Mouse (Mus musculus) bone marrow macrophage, adult 2 months (primary cell): Measurements from ENCODE around the gene Coro7.

Experiments used
- CTCF ChIP-seq: IDR thresholded peaks from 2 replicates; pipeline ENCODE4 v1.5.1; 2012; ENCODE audit warnings: low read depth, mild to moderate bottlenecking, low read length, moderate library complexity
- POLR2A ChIP-seq: IDR thresholded peaks from 2 replicates; pipeline ENCODE4 v1.6.1; 2012; ENCODE audit warnings: mild to moderate bottlenecking, low read depth, low read length, borderline replicate concordance

GRCm38 (mm10) chr16:4608532-4609059 is 71.0 kb downstream of the Coro7 start:
- no peak for TF ChIP-seq CTCF
- TF ChIP-seq POLR2A: no peak
